Mouse (Mus musculus): ENCODE data around the gene Rab28. TPM values are rescaled to one million over a fixed set of nuclear protein-coding genes. Genes with fewer than 3 reads are reported as not detected.
A peak's percentile ranks its signal among the peaks of the same experiment; 100 is the strongest.

Gene Rab28
- polyA plus RNA-seq (2014; fragmentation: Nextera tagmentation; extraction: Ambion mirVana): 64.2 and 70.1 TPM in 2 replicates

- peak within 1 kb of the TSS; percentile 75 for H3K4me2 ChIP-seq (replicated peaks)
- peak within 1 kb of the TSS; percentile 98 for H3K9ac ChIP-seq
- DNase-seq (ENCODE audit: low spot score) (peak; percentile 94), ATAC-seq (ENCODE audit: low FRiP score) (peak; percentile 97)
- peaks cover 12% of the 10 kb centered on the region for H3K4me1 ChIP-seq (replicated peaks; ENCODE audit: control insufficient read depth, insufficient read depth, low read length)
- WGBS: under 1% methylated on average over 32 of the region's 34 CpGs
- no peaks in the 10 kb centered on the region for H3K9me3 ChIP-seq (ENCODE audit: control insufficient read depth, low read length)
- H3K27me3 ChIP-seq (ENCODE audit: control insufficient read depth, insufficient read depth, low read length): no peaks in the 10 kb centered on the region
- H3K36me3 ChIP-seq (replicated peaks; ENCODE audit: control insufficient read depth, insufficient read depth): no peaks in the 10 kb centered on the region
- H3K4me3 ChIP-seq (replicated peaks; ENCODE audit: low read length): peak within 1 kb of the TSS; percentile 95
- peak within 1 kb of the TSS; percentile 92 for H3K27ac ChIP-seq
Observed at GRCm38 (mm10) chr5:41708051-41708630, at the start of gene Rab28. Gene Rab28 (minus strand): TSS chr5:41708157.

DNA sequence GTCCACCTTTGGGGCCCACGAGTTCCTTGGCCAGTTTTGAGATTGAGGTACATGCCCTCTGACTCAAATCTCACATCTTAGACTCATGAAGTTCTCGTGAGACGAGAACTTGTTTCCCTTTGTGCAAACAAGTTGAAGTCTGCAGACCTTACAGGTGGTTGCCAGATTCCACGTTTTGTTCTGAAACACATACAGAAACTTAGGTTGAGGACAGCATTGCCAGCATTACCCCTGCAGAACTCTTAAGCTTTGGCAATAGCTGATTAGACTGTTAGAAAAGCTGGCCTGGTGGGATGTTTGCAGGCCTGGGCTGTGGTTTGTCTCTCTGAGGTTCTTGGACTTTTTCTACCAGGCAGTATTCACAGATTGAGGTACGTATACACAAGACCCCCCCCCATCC lies 49.4 kb upstream of the Rab28 start:
- 4% methylated on average over 5 of the region's 5 CpGs for WGBS
- no peak overlapping the region for H3K27ac ChIP-seq
- H3K27me3 ChIP-seq (ENCODE audit: control insufficient read depth, insufficient read depth, low read length): peaks cover 98% of the 10 kb centered on the region
- no peak overlapping the region for H3K4me2 ChIP-seq (replicated peaks)
- no peak overlapping the region for H3K4me3 ChIP-seq (replicated peaks; ENCODE audit: low read length)
- DNase-seq (ENCODE audit: low spot score) (no peak), ATAC-seq (ENCODE audit: low FRiP score) (no peak)
- H3K4me1 ChIP-seq (replicated peaks; ENCODE audit: control insufficient read depth, insufficient read depth, low read length): no peaks in the 10 kb centered on the region
- no peaks in the 10 kb centered on the region for H3K9me3 ChIP-seq (ENCODE audit: control insufficient read depth, low read length)
- no peaks in the 10 kb centered on the region for H3K36me3 ChIP-seq (replicated peaks; ENCODE audit: control insufficient read depth, insufficient read depth)
- H3K9ac ChIP-seq: no peak overlapping the region

GRCm38 (mm10) chr5:41756396-41756795 lies 48.4 kb upstream of the Rab28 start:
- 0% methylated on average over 4 of the region's 4 CpGs for WGBS
- no peaks in the 10 kb centered on the region for H3K4me1 ChIP-seq (replicated peaks; ENCODE audit: control insufficient read depth, insufficient read depth, low read length)
- H3K27ac ChIP-seq: no peak overlapping the region
- H3K9me3 ChIP-seq (ENCODE audit: control insufficient read depth, low read length): no peaks in the 10 kb centered on the region
- DNase-seq (ENCODE audit: low spot score) (no peak), ATAC-seq (ENCODE audit: low FRiP score) (no peak)
- H3K4me3 ChIP-seq (replicated peaks; ENCODE audit: low read length): no peak overlapping the region
- H3K36me3 ChIP-seq (replicated peaks; ENCODE audit: control insufficient read depth, insufficient read depth): no peaks in the 10 kb centered on the region
- H3K27me3 ChIP-seq (ENCODE audit: control insufficient read depth, insufficient read depth, low read length): peaks cover 98% of the 10 kb centered on the region
- no peak overlapping the region for H3K9ac ChIP-seq
- H3K4me2 ChIP-seq (replicated peaks): no peak overlapping the region

DNA sequence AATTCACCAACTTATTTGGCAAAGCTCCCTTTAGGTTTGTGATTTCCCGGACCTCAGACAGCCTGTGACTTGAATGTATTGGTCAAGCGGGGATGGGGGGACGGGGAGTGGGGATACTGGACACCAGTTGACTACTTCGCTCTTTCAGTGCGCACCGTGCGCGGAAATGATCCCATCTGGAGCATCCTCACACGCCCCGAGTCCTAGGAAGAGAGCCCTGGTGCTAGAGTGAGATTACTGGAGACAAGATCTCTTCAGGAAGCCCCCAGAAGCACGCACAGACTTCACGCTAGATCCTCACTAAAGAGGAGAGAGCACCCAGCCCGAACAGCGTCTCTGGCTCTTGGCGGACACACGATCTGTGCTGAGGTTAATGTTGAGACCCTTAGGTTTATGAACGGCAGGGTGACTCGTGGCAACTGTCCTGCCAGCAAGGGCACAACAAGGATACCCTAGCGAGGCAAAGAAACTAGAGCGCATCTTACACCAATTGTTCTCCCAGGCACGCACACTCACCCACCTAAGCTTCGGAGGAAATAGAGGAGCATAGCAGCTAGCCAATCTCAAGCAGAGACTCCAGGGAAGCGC lies 47.5 kb upstream of the Rab28 start:
- peaks cover 99% of the 10 kb centered on the region for H3K27me3 ChIP-seq (ENCODE audit: control insufficient read depth, insufficient read depth, low read length)
- H3K9me3 ChIP-seq (ENCODE audit: control insufficient read depth, low read length): no peaks in the 10 kb centered on the region
- H3K4me1 ChIP-seq (replicated peaks; ENCODE audit: control insufficient read depth, insufficient read depth, low read length): no peaks in the 10 kb centered on the region
- H3K36me3 ChIP-seq (replicated peaks; ENCODE audit: control insufficient read depth, insufficient read depth): no peaks in the 10 kb centered on the region
- DNase-seq (ENCODE audit: low spot score): no peak
- 1% methylated on average over 23 of the region's 23 CpGs for WGBS
- no peak overlapping the region for H3K27ac ChIP-seq
- no peak for ATAC-seq (ENCODE audit: low FRiP score)
- no peak overlapping the region for H3K9ac ChIP-seq
- no peak overlapping the region for H3K4me3 ChIP-seq (replicated peaks; ENCODE audit: low read length)
- H3K4me2 ChIP-seq (replicated peaks): no peak overlapping the region

- H3K9ac ChIP-seq: no peak overlapping the region
- H3K4me3 ChIP-seq (replicated peaks; ENCODE audit: low read length): no peak overlapping the region
- H3K4me1 ChIP-seq (replicated peaks; ENCODE audit: control insufficient read depth, insufficient read depth, low read length): no peaks in the 10 kb centered on the region
- no peaks in the 10 kb centered on the region for H3K36me3 ChIP-seq (replicated peaks; ENCODE audit: control insufficient read depth, insufficient read depth)
- H3K9me3 ChIP-seq (ENCODE audit: control insufficient read depth, low read length): no peaks in the 10 kb centered on the region
- no peak overlapping the region for H3K27ac ChIP-seq
- DNase-seq (ENCODE audit: low spot score): no peak
- no peak overlapping the region for H3K4me2 ChIP-seq (replicated peaks)
- H3K27me3 ChIP-seq (ENCODE audit: control insufficient read depth, insufficient read depth, low read length): peaks cover 99% of the 10 kb centered on the region
- under 1% methylated on average over 16 of the region's 16 CpGs for WGBS
- ATAC-seq (ENCODE audit: low FRiP score): no peak
Observed at GRCm38 (mm10) chr5:41754836-41755235, 46.9 kb upstream of the Rab28 start.

- Histone ChIP-seq H3K4me3 (replicated peaks; ENCODE audit: low read length) (no peak overlapping the region), H3K9me3 (ENCODE audit: control insufficient read depth, low read length) (no peaks in the 10 kb centered on the region), H3K36me3 (replicated peaks; ENCODE audit: control insufficient read depth, insufficient read depth) (no peaks in the 10 kb centered on the region), H3K4me2 (replicated peaks) (no peak overlapping the region), H3K4me1 (replicated peaks; ENCODE audit: control insufficient read depth, insufficient read depth, low read length) (no peaks in the 10 kb centered on the region), H3K27ac (no peak overlapping the region), H3K9ac (no peak overlapping the region), H3K27me3 (ENCODE audit: control insufficient read depth, insufficient read depth, low read length) (peaks cover 99% of the 10 kb centered on the region)
- ATAC-seq (ENCODE audit: low FRiP score) (no peak), DNase-seq (ENCODE audit: low spot score) (no peak)
- 2% methylated on average over 17 of the region's 17 CpGs for WGBS
Observed at GRCm38 (mm10) chr5:41754226-41754775, 46.3 kb upstream of the Rab28 start.

DNA sequence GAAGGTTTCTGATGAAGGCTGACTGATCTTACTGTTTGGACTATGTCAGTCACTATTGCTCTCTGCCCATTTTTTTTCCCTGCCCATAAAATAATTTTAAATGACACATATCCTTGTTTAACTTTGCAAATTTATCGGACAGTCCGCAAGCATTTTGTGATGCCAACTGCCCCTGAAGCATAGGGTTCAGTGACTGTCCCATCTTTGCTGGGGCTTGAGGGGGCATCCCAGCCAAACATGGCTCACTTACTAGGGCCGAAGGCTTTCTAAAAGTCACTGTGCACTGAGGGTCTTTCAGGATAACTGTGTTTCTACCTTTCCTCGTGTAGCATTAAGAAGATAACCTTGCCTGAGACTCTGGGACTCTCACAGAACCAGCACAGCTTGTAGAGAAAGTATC lies 44.8 kb upstream of the Rab28 start:
- H3K36me3 ChIP-seq (replicated peaks; ENCODE audit: control insufficient read depth, insufficient read depth): no peaks in the 10 kb centered on the region
- no peak overlapping the region for H3K4me3 ChIP-seq (replicated peaks; ENCODE audit: low read length)
- peaks cover 99% of the 10 kb centered on the region for H3K27me3 ChIP-seq (ENCODE audit: control insufficient read depth, insufficient read depth, low read length)
- no peaks in the 10 kb centered on the region for H3K4me1 ChIP-seq (replicated peaks; ENCODE audit: control insufficient read depth, insufficient read depth, low read length)
- no peak overlapping the region for H3K9ac ChIP-seq
- no peak overlapping the region for H3K4me2 ChIP-seq (replicated peaks)
- whole genome bisulfite sequencing: 24% methylated on average over 4 of the region's 4 CpGs
- H3K27ac ChIP-seq: no peak overlapping the region
- no peaks in the 10 kb centered on the region for H3K9me3 ChIP-seq (ENCODE audit: control insufficient read depth, low read length)
- no peak for DNase-seq (ENCODE audit: low spot score)
- no peak for ATAC-seq (ENCODE audit: low FRiP score)

- DNase-seq (ENCODE audit: low spot score): no peak
- H3K36me3 ChIP-seq (replicated peaks; ENCODE audit: control insufficient read depth, insufficient read depth): no peaks in the 10 kb centered on the region
- no peak overlapping the region for H3K9ac ChIP-seq
- no peaks in the 10 kb centered on the region for H3K9me3 ChIP-seq (ENCODE audit: control insufficient read depth, low read length)
- no peak overlapping the region for H3K4me3 ChIP-seq (replicated peaks; ENCODE audit: low read length)
- H3K27ac ChIP-seq: no peak overlapping the region
- no peaks in the 10 kb centered on the region for H3K4me1 ChIP-seq (replicated peaks; ENCODE audit: control insufficient read depth, insufficient read depth, low read length)
- no peak overlapping the region for H3K4me2 ChIP-seq (replicated peaks)
- peaks cover 74% of the 10 kb centered on the region for H3K27me3 ChIP-seq (ENCODE audit: control insufficient read depth, insufficient read depth, low read length)
- ATAC-seq (ENCODE audit: low FRiP score): no peak
- 2% methylated on average over 11 of the region's 15 CpGs for WGBS
Observed at GRCm38 (mm10) chr5:41744898-41745780, 37.2 kb upstream of the Rab28 start.

DNA sequence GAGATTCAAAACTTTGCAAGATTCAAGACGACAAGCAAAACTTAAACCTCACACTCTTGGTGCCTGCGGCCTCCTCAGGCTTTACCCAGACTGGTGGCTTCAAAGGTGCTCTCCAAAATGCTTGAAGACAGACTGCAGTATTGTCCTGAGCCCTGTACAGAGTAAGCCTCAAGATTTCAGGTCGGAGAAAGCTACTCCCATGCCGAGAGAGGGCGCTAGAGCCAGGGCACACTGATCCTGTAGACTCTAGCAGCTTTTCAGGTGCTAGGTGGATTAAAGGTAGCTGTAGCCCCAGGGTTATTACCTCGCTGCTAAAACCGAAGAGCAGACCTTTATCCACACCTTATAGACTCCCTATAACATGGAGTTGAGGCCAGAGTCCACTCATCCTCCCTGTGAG lies 36.3 kb upstream of the Rab28 start:
- no peak overlapping the region for H3K9ac ChIP-seq
- no peaks in the 10 kb centered on the region for H3K4me1 ChIP-seq (replicated peaks; ENCODE audit: control insufficient read depth, insufficient read depth, low read length)
- H3K9me3 ChIP-seq (ENCODE audit: control insufficient read depth, low read length): no peaks in the 10 kb centered on the region
- H3K4me3 ChIP-seq (replicated peaks; ENCODE audit: low read length): no peak overlapping the region
- ATAC-seq (ENCODE audit: low FRiP score) (no peak), DNase-seq (ENCODE audit: low spot score) (no peak)
- no peak overlapping the region for H3K4me2 ChIP-seq (replicated peaks)
- H3K36me3 ChIP-seq (replicated peaks; ENCODE audit: control insufficient read depth, insufficient read depth): no peaks in the 10 kb centered on the region
- H3K27me3 ChIP-seq (ENCODE audit: control insufficient read depth, insufficient read depth, low read length): peaks cover 65% of the 10 kb centered on the region
- no peak overlapping the region for H3K27ac ChIP-seq
- 11% methylated on average over 7 of the region's 7 CpGs for WGBS
